Mouse (Mus musculus): ENCODE measurements around the gene Ankrd50.

- TF ChIP-seq CTCF (IDR thresholded peaks at IDR 0.05; ENCODE audit: low read depth, low read length) = no peak
- no peak for TF ChIP-seq EP300 (IDR thresholded peaks at IDR 0.05; ENCODE audit: insufficient read depth, low read depth, low read length)
These were observed 53.6 kb downstream of the Ankrd50 start for GRCm38 (mm10) chr3:38431042-38431441.

Measured in ES-Bruce4 (cell line).